Mouse (Mus musculus): ENCODE results near the gene Hdac7. TPM values are rescaled to one million over a fixed set of nuclear protein-coding genes. Genes with fewer than 3 reads are reported as not detected.
A peak's percentile ranks its signal among the peaks of the same experiment; 100 is the strongest.

Gene Hdac7
- polyA plus RNA-seq, 1 experiment, result 29.9 TPM

- Histone ChIP-seq H3K27ac (ENCODE audit: insufficient read depth, low read depth, low read length) (peak overlapping the region; percentile 54), H3K4me1 (ENCODE audit: control insufficient read depth, insufficient read depth, insufficient read length, low read length) (peaks cover 27% of the 10 kb centered on the region), H3K27me3 (ENCODE audit: control insufficient read depth, insufficient read depth, low read length) (no peaks in the 10 kb centered on the region), H3K4me3 (ENCODE audit: low read depth, low read length) (peak overlapping the region; percentile 3; the same call in 1 of the 2 replicates), H3K36me3 (ENCODE audit: control insufficient read depth, insufficient read depth, low read length) (no peaks in the 10 kb centered on the region)
- WGBS, result 69% methylated on average over 6 of the region's 6 CpGs
- no peak for TF ChIP-seq POLR2A (IDR thresholded peaks at IDR 0.05; ENCODE audit: low read depth, low read length)
- TF ChIP-seq CTCF (IDR thresholded peaks at IDR 0.05; ENCODE audit: extremely low read depth, insufficient read length, insufficient replicate concordance, low read depth, low read length), result no peak
Measured at GRCm38 (mm10) chr15:97828221-97828842, 16.0 kb downstream of the Hdac7 start.

DNA sequence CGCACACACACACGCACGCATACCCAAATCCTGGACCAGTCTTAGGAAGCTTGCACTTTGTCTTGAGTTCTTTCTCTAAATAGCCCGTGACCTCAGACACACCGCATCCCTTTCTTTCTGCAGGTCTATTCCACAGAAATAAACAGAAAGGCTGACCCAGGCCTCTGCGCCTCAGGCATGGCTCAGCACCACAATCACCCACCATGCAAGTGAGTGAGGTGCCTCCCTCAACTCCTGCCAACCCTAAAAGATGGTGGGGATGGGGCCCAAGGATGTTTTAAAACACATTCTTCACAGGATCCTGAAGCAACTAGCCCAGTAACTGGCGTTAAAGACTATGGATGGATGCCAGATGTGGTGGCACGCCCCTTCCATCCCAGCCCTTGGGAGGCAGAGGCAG lies 16.9 kb downstream of the Hdac7 start:
- no peak for TF ChIP-seq CTCF (IDR thresholded peaks at IDR 0.05; ENCODE audit: extremely low read depth, insufficient read length, insufficient replicate concordance, low read depth, low read length)
- TF ChIP-seq POLR2A (IDR thresholded peaks at IDR 0.05; ENCODE audit: low read depth, low read length), result no peak
- no peak overlapping the region for H3K27ac ChIP-seq (ENCODE audit: insufficient read depth, low read depth, low read length)
- WGBS, result 83% methylated on average over 8 of the region's 8 CpGs
- no peaks in the 10 kb centered on the region for H3K27me3 ChIP-seq (ENCODE audit: control insufficient read depth, insufficient read depth, low read length)
- no peaks in the 10 kb centered on the region for H3K36me3 ChIP-seq (ENCODE audit: control insufficient read depth, insufficient read depth, low read length)
- peaks cover 29% of the 10 kb centered on the region for H3K4me1 ChIP-seq (ENCODE audit: control insufficient read depth, insufficient read depth, insufficient read length, low read length)
- no peak overlapping the region for H3K4me3 ChIP-seq (ENCODE audit: low read depth, low read length)

GRCm38 (mm10) chr15:97826588-97827261 lies 17.6 kb downstream of the Hdac7 start:
- Histone ChIP-seq H3K4me3 (ENCODE audit: low read depth, low read length) (no peak overlapping the region), H3K36me3 (ENCODE audit: control insufficient read depth, insufficient read depth, low read length) (no peaks in the 10 kb centered on the region), H3K27me3 (ENCODE audit: control insufficient read depth, insufficient read depth, low read length) (no peaks in the 10 kb centered on the region), H3K4me1 (ENCODE audit: control insufficient read depth, insufficient read depth, insufficient read length, low read length) (peaks cover 29% of the 10 kb centered on the region), H3K27ac (ENCODE audit: insufficient read depth, low read depth, low read length) (no peak overlapping the region)
- TF ChIP-seq POLR2A (IDR thresholded peaks at IDR 0.05; ENCODE audit: low read depth, low read length), result no peak
- no peak for TF ChIP-seq CTCF (IDR thresholded peaks at IDR 0.05; ENCODE audit: extremely low read depth, insufficient read length, insufficient replicate concordance, low read depth, low read length)
- 87% methylated on average over 5 of the region's 5 CpGs for WGBS

DNA sequence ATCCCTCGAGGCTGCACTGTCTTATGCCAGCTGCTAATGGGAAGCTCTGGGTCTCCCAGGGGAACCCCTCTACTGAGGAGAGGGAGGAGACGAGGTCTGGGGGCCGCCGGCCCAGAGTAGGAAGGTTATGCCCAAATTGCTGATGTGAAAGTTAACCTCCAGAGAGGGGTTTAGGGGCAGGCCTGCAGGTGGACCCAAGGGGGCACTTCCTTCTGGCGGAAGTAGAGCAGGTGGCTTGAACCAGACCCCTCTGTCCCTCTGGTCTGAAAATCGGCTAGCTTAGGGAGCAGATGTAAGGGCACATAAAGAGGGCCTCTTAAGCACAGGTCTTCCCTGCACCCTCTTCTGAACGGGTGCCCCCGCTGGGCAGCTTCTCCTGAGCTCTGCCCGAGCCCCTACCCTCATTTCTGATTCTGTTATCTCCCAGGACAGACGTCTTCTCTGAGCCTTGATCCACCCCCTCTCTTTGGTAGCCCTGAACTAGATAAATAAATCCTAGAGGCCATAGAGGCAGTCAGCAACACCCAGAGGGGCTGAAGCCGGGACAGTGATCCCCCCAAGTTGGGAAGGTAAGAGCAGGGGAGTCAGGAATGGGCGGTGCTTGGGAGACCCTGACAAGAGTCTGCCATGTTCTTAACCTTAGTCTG lies 18.2 kb downstream of the Hdac7 start:
- H3K27ac ChIP-seq (ENCODE audit: insufficient read depth, low read depth, low read length), result peak overlapping the region; percentile 71
- peak overlapping the region; percentile 57; the same call in 1 of the 2 replicates for H3K4me3 ChIP-seq (ENCODE audit: low read depth, low read length)
- H3K36me3 ChIP-seq (ENCODE audit: control insufficient read depth, insufficient read depth, low read length), result no peaks in the 10 kb centered on the region
- no peaks in the 10 kb centered on the region for H3K27me3 ChIP-seq (ENCODE audit: control insufficient read depth, insufficient read depth, low read length)
- peaks cover 31% of the 10 kb centered on the region for H3K4me1 ChIP-seq (ENCODE audit: control insufficient read depth, insufficient read depth, insufficient read length, low read length)
- TF ChIP-seq POLR2A (IDR thresholded peaks at IDR 0.05; ENCODE audit: low read depth, low read length) (no peak), CTCF (IDR thresholded peaks at IDR 0.05; ENCODE audit: extremely low read depth, insufficient read length, insufficient replicate concordance, low read depth, low read length) (no peak)
- 74% methylated on average over 12 of the region's 12 CpGs for WGBS

GRCm38 (mm10) chr15:97825071-97825940 lies 19.0 kb downstream of the Hdac7 start:
- Histone ChIP-seq H3K27me3 (ENCODE audit: control insufficient read depth, insufficient read depth, low read length) (no peaks in the 10 kb centered on the region), H3K4me3 (ENCODE audit: low read depth, low read length) (peak overlapping the region; percentile 57), H3K4me1 (ENCODE audit: control insufficient read depth, insufficient read depth, insufficient read length, low read length) (peaks cover 34% of the 10 kb centered on the region), H3K27ac (ENCODE audit: insufficient read depth, low read depth, low read length) (peak overlapping the region; percentile 71), H3K36me3 (ENCODE audit: control insufficient read depth, insufficient read depth, low read length) (no peaks in the 10 kb centered on the region)
- WGBS, result 3% methylated on average over 29 of the region's 29 CpGs
- TF ChIP-seq CTCF (IDR thresholded peaks at IDR 0.05; ENCODE audit: extremely low read depth, insufficient read length, insufficient replicate concordance, low read depth, low read length), result peak; percentile 53; the same call in 1 of the 2 replicates
- TF ChIP-seq POLR2A (IDR thresholded peaks at IDR 0.05; ENCODE audit: low read depth, low read length), result 0 out of 2 replicates have a peak, but pooled peaks have one; percentile 18

- TF ChIP-seq POLR2A (IDR thresholded peaks at IDR 0.05; ENCODE audit: low read depth, low read length), result no peak
- TF ChIP-seq CTCF (IDR thresholded peaks at IDR 0.05; ENCODE audit: extremely low read depth, insufficient read length, insufficient replicate concordance, low read depth, low read length), result no peak
- H3K27ac ChIP-seq (ENCODE audit: insufficient read depth, low read depth, low read length), result 0 out of 2 replicates have a peak overlapping the region, but pooled peaks have one; percentile 0
Measured at GRCm38 (mm10) chr15:97824042-97824441, 20.3 kb downstream of the Hdac7 start.

More at GRCm38 (mm10) chr15:97824042-97824441, 20.3 kb downstream of the Hdac7 start:
- WGBS, result 72% methylated on average over 6 of the region's 6 CpGs
- no peak overlapping the region for H3K4me3 ChIP-seq (ENCODE audit: low read depth, low read length)
- H3K4me1 ChIP-seq (ENCODE audit: control insufficient read depth, insufficient read depth, insufficient read length, low read length), result peaks cover 34% of the 10 kb centered on the region
- H3K36me3 ChIP-seq (ENCODE audit: control insufficient read depth, insufficient read depth, low read length), result no peaks in the 10 kb centered on the region
- H3K27me3 ChIP-seq (ENCODE audit: control insufficient read depth, insufficient read depth, low read length), result no peaks in the 10 kb centered on the region

All from small intestine, adult 2 months (tissue).